Mouse (Mus musculus): Measurements from ENCODE around the gene Ino80e. TPM values are rescaled to one million over a fixed set of nuclear protein-coding genes. Genes with fewer than 3 reads are reported as not detected.

Ino80e gene
- total and polyA plus RNA-seq, 3 experiments: 73.6 to 243 (median 73.9) TPM

DNA sequence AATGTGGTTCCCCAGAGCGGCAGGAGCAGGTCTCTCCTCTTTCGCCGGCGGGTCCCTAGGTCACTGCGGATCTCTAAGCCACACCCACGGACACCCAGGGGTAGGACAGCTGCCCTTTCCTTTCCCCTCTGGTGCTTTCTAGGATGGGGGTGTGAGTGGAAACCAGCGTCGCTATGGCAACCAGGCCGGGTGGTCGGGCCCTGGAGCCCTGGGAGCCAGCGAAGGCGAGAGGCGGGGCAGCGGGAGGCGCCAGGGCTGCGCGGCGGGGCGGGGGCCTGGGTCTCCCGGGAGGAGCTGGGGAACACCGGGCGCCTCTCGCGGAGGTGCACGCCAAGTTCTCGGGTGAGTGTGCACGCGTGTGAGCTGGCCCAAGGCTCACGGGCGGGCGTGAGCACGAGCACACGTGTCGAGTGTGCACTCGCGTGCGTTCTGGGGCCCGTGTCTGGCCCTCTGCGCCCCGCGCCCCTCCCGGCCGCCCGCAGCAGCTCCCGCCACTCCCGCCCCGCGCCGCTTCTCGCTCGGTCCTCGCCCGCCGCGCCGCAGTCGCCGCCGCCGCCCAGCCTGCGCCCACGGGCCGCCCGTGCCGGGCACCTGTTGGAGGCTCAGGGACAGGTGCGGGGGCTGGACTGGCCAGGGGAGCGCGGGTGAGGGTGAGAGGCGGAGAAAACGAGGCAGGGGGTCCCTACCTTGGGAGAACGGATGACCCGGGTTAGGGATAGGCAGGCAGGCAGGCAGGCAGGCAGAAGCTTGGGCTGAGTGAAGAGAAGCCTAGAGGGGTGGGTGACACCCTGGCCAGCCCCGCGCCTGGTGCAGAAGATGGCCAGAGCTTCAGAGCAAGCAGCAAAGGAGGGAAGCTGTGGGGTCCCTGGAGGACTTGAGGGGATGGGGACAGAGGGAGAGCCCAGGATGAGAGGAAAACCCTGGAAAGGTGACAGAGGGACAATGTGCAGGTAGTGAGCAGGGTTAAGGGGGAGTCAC is 14.5 kb downstream of the Ino80e start:
- H3K4me2 ChIP-seq (ENCODE audit: insufficient read depth, low read depth, poor library complexity, severe bottlenecking): no peak overlapping the region
- TF ChIP-seq JUN (IDR thresholded peaks at IDR 0.05; ENCODE audit: insufficient read depth, low read depth, low read length): no peak
- H3K9ac ChIP-seq (ENCODE audit: insufficient read depth, low read depth): no peak overlapping the region
- peaks cover 9% of the 10 kb centered on the region for H3K27me3 ChIP-seq (replicated peaks)
- in situ Hi-C loops (cut with MboI; ENCODE audit: low pct_ligation_motif_present, low pct_unique_long_range_greater_than_20kb, low sequenced_read_pairs): no loop called here
- H3K79me2 ChIP-seq (replicated peaks; ENCODE audit: control insufficient read depth, extremely low read depth, insufficient read depth, poor library complexity, severe bottlenecking): no peaks in the 10 kb centered on the region
- peaks cover 16 to 41% of the 10 kb centered on the region in 2 experiments for H3K36me3 ChIP-seq (replicated peaks in 1 of 2; ENCODE audit: control insufficient read depth in 1 of 2, insufficient read depth in 1 of 2, low read length in 1 of 2)
- no peak for DNase-seq (ENCODE audit: extremely low read depth)
- H3K9me3 ChIP-seq (replicated peaks; ENCODE audit: low read length): no peaks in the 10 kb centered on the region
- H3K4me1 ChIP-seq (ENCODE audit: control insufficient read depth in 1 of 2, insufficient read depth in 2 of 2): peaks cover 0 to 6% of the 10 kb centered on the region in 2 experiments; a peak in 1 of 4 replicates
- H3K4me3 ChIP-seq (replicated peaks in 1 of 3; ENCODE audit: low read depth in 2 of 3, low read length in 2 of 3, poor library complexity in 1 of 3): no peak overlapping the region
- dilution Hi-C loops (cut with MboI; ENCODE audit: extremely low pct_ligation_motif_present, extremely low pct_unique_long_range_greater_than_20kb, low sequenced_read_pairs): no loop called here
- no peak overlapping the region for H3K27ac ChIP-seq (ENCODE audit: insufficient read depth, low read depth)

DNA sequence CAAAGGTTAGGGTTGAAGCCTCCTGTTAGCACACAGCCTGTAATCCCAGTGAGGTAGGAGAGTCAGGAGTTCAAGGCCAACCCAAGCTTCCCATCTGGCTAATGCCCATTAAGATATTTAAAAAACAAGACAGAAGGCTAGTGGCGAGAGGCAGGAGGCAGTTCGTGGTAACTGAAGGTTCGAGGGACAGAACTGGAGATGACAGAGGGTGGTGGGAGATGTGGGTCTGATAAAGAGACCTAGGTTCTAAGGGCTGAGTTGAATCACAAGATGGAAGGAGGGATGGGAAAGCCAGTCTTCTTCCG is 15.1 kb downstream of the Ino80e start, which contains the start of gene Doc2a:
TSS of gene Doc2a (plus strand) at position 301 of the 305 bp plus-strand sequence.
- Histone ChIP-seq H3K4me3 (replicated peaks in 1 of 3; ENCODE audit: low read depth in 2 of 3, low read length in 2 of 3, poor library complexity in 1 of 3) (no peak within 1 kb of the TSS), H3K9me3 (replicated peaks; ENCODE audit: low read length) (peaks cover under 1% of the 10 kb centered on the region), H3K36me3 (replicated peaks in 1 of 2; ENCODE audit: control insufficient read depth in 1 of 2, insufficient read depth in 1 of 2, low read length in 1 of 2) (peaks cover 10 to 35% of the 10 kb centered on the region in 2 experiments), H3K27ac (ENCODE audit: insufficient read depth, low read depth) (no peak within 1 kb of the TSS), H3K9ac (ENCODE audit: insufficient read depth, low read depth) (no peak within 1 kb of the TSS), H3K4me1 (ENCODE audit: control insufficient read depth in 1 of 2, insufficient read depth in 2 of 2) (peaks cover 0 to 6% of the 10 kb centered on the region in 2 experiments; a peak in 1 of 4 replicates), H3K4me2 (ENCODE audit: insufficient read depth, low read depth, poor library complexity, severe bottlenecking) (no peak within 1 kb of the TSS), H3K27me3 (replicated peaks) (peaks cover 13% of the 10 kb centered on the region), H3K79me2 (replicated peaks; ENCODE audit: control insufficient read depth, extremely low read depth, insufficient read depth, poor library complexity, severe bottlenecking) (no peaks in the 10 kb centered on the region)
- dilution Hi-C loops (cut with MboI; ENCODE audit: extremely low pct_ligation_motif_present, extremely low pct_unique_long_range_greater_than_20kb, low sequenced_read_pairs) (no loop called here), in situ Hi-C loops (cut with MboI; ENCODE audit: low pct_ligation_motif_present, low pct_unique_long_range_greater_than_20kb, low sequenced_read_pairs) (no loop called here)
- DNase-seq (ENCODE audit: extremely low read depth): no peak
- TF ChIP-seq POLR2A (IDR thresholded peaks at IDR 0.05; ENCODE audit: low read depth, low read length) (no peak), JUND (conservative IDR thresholded peaks at IDR 0.05; ENCODE audit: low read depth, low read length) (no peak), ETS1 (conservative IDR thresholded peaks at IDR 0.05; ENCODE audit: low read depth, low read length) (no peak), UBTF (IDR thresholded peaks at IDR 0.05; ENCODE audit: low read depth, low read length) (no peak), TBP (conservative IDR thresholded peaks at IDR 0.05; ENCODE audit: low read depth, low read length) (no peak), USF1 (IDR thresholded peaks at IDR 0.05; ENCODE audit: low read depth, low read length) (no peak), IRF4 (IDR thresholded peaks at IDR 0.05; ENCODE audit: low read depth, low read length) (no peak), RAD21 (IDR thresholded peaks at IDR 0.05; ENCODE audit: low read depth, low read length) (no peak), MAFK (IDR thresholded peaks at IDR 0.05; ENCODE audit: insufficient replicate concordance, low read length) (no peak), NRF1 (IDR thresholded peaks at IDR 0.05; ENCODE audit: low read depth, low read length) (no peak), MAX (IDR thresholded peaks at IDR 0.05; ENCODE audit: low read length) (no peak), KAT2A (IDR thresholded peaks at IDR 0.05; ENCODE audit: insufficient replicate concordance, low read length) (no peak), ZMIZ1 (IDR thresholded peaks at IDR 0.05; ENCODE audit: low read depth, low read length) (no peak), CHD2 (IDR thresholded peaks at IDR 0.05; ENCODE audit: low read length) (no peak)
